Mouse (Mus musculus) embryonic facial prominence, embryonic 14.5 days (tissue): Measurements from ENCODE around the gene Fam185a. TPM values are rescaled to one million over a fixed set of nuclear protein-coding genes. Genes with fewer than 3 reads are reported as not detected.

ENCODE experiments used
- ATAC-seq: fragments of 200-750 bp; cut with Nextera tagmentation; 2 replicates; pipeline ENCODE4 v1.8.0; 2017; ENCODE audit warnings: low read depth, moderate number of reproducible peaks, moderate TSS enrichment
- DNase-seq: peaks from one replicate; pipeline ENCODE4 v3.0.0-alpha.2; 2015; ENCODE audit warnings: low spot score
- H3K27ac ChIP-seq: fragments of 300-500 bp; sonication (generic); replicated peaks from 2 replicates; pipeline ENCODE4 v1.5.1; 2014; ENCODE audit warnings: low read depth, mild to moderate bottlenecking, low read length, moderate library complexity
- H3K27me3 ChIP-seq: fragments of 300-500 bp; sonication (generic); replicated peaks from 2 replicates; pipeline ENCODE4 v1.6.1; 2014; ENCODE audit warnings: low read length; ENCODE audit not compliant: control insufficient read depth, insufficient read depth
- H3K36me3 ChIP-seq: fragments of 300-500 bp; sonication (generic); 2 replicates; pipeline ENCODE4 v1.6.1; 2014; ENCODE audit warnings: low read length, mixed read lengths; ENCODE audit not compliant: control insufficient read depth, insufficient read depth
- H3K4me1 ChIP-seq: fragments of 300-500 bp; sonication (generic); 2 replicates; pipeline ENCODE4 v1.6.1; 2014; ENCODE audit warnings: antibody characterized with exemption, low read length; ENCODE audit not compliant: control insufficient read depth, insufficient read depth
- H3K4me2 ChIP-seq: fragments of 300-500 bp; sonication (generic); 2 replicates; pipeline ENCODE4 v1.6.1; 2014; ENCODE audit warnings: low read depth, mild to moderate bottlenecking, low read length, moderate library complexity, mixed read lengths
- H3K4me3 ChIP-seq: fragments of 300-500 bp; sonication (generic); 2 replicates; pipeline ENCODE4 v1.5.1; 2014; ENCODE audit warnings: low read depth, mild to moderate bottlenecking, low read length
- H3K9ac ChIP-seq: fragments of 300-500 bp; sonication (generic); 2 replicates; pipeline ENCODE4 v1.6.1; 2014; ENCODE audit warnings: low read depth, mild to moderate bottlenecking, low read length, moderate library complexity, mixed read lengths
- H3K9me3 ChIP-seq: fragments of 300-500 bp; sonication (generic); 2 replicates; pipeline ENCODE4 v1.6.1; 2016; ENCODE audit warnings: low read length; ENCODE audit not compliant: control insufficient read depth
- WGBS: fragments of 180-500 bp; shearing (Covaris S2); extraction: QIAGEN DNeasy Blood & Tissue Kit; methylation state at CpG from one replicate; pipeline ENCODE4 v1.1.7; 2014; 5-methylcytosine and 5-hydroxymethylcytosine counted together
- polyA plus RNA-seq: library from polyadenylated mRNA; unstranded; fragments of >200 nt; fragmentation: Nextera tagmentation; extraction: Ambion mirVana; gene quantifications from 2 replicates; pipeline ENCODE4 v1.2.1, GENCODE M21; 2014

The Fam185a gene
- polyA plus RNA-seq, 1 experiment from 2014 or later, result 6.6 TPM

GRCm38 (mm10) chr5:21412056-21412455, 12.7 kb upstream of the Fam185a start:
- H3K4me3 ChIP-seq, result no peak overlapping the region
- no peaks in the 10 kb centered on the region for H3K9me3 ChIP-seq
- no peak overlapping the region for H3K9ac ChIP-seq
- 53% methylated on average over 5 of the region's 5 CpGs for WGBS
- no peaks in the 10 kb centered on the region for H3K4me1 ChIP-seq
- no peaks in the 10 kb centered on the region for H3K36me3 ChIP-seq
- H3K4me2 ChIP-seq, result no peak overlapping the region
- no peaks in the 10 kb centered on the region for H3K27me3 ChIP-seq
- no peak overlapping the region for H3K27ac ChIP-seq
- DNase-seq (no peak), ATAC-seq (no peak)

- Histone ChIP-seq H3K36me3 (no peaks in the 10 kb centered on the region), H3K27me3 (no peaks in the 10 kb centered on the region), H3K4me2 (no peak overlapping the region), H3K4me3 (no peak overlapping the region), H3K9me3 (no peaks in the 10 kb centered on the region), H3K27ac (no peak overlapping the region), H3K9ac (no peak overlapping the region), H3K4me1 (no peaks in the 10 kb centered on the region)
- 89% methylated on average over 3 of the region's 3 CpGs for WGBS
- ATAC-seq, result no peak
- DNase-seq, result no peak
These were observed 11.4 kb upstream of the Fam185a start for GRCm38 (mm10) chr5:21413322-21413721.

GRCm38 (mm10) chr5:21414116-21414820, 10.5 kb upstream of the Fam185a start:
- no peak overlapping the region for H3K4me3 ChIP-seq
- no peaks in the 10 kb centered on the region for H3K36me3 ChIP-seq
- no peaks in the 10 kb centered on the region for H3K27me3 ChIP-seq
- DNase-seq (no peak), ATAC-seq (no peak)
- no peak overlapping the region for H3K4me2 ChIP-seq
- H3K9ac ChIP-seq, result no peak overlapping the region
- no peak overlapping the region for H3K27ac ChIP-seq
- 53% methylated on average over 1 of the region's 1 CpGs for WGBS
- no peaks in the 10 kb centered on the region for H3K4me1 ChIP-seq
- no peaks in the 10 kb centered on the region for H3K9me3 ChIP-seq

GRCm38 (mm10) chr5:21418613-21419012, 6.1 kb upstream of the Fam185a start:
- WGBS, result 58% methylated on average over 4 of the region's 4 CpGs
- DNase-seq, result no peak
- H3K4me3 ChIP-seq, result no peak overlapping the region
- no peak overlapping the region for H3K9ac ChIP-seq
- H3K36me3 ChIP-seq, result no peaks in the 10 kb centered on the region
- no peaks in the 10 kb centered on the region for H3K9me3 ChIP-seq
- H3K27ac ChIP-seq, result no peak overlapping the region; the same call in 1 of the 2 replicates
- ATAC-seq, result no peak
- no peaks in the 10 kb centered on the region for H3K27me3 ChIP-seq
- H3K4me1 ChIP-seq, result no peaks in the 10 kb centered on the region
- no peak overlapping the region for H3K4me2 ChIP-seq

GRCm38 (mm10) chr5:21420609-21421008, 4.1 kb upstream of the Fam185a start:
- Histone ChIP-seq H3K27me3 (no peaks in the 10 kb centered on the region), H3K9me3 (no peaks in the 10 kb centered on the region), H3K4me3 (no peak overlapping the region), H3K4me1 (no peaks in the 10 kb centered on the region), H3K4me2 (no peak overlapping the region), H3K27ac (no peak overlapping the region), H3K36me3 (no peaks in the 10 kb centered on the region), H3K9ac (no peak overlapping the region)
- 27% methylated on average over 1 of the region's 1 CpGs for WGBS
- ATAC-seq (no peak), DNase-seq (peak; percentile 20)

GRCm38 (mm10) chr5:21426666-21427065, 1.9 kb downstream of the Fam185a start:
- Histone ChIP-seq H3K27ac (no peak overlapping the region), H3K27me3 (no peaks in the 10 kb centered on the region), H3K4me2 (peak overlapping the region; percentile 95), H3K4me1 (0 out of 2 replicates have a peak, but pooled peaks cover 4% of the 10 kb centered on the region), H3K9ac (no peak overlapping the region), H3K4me3 (no peak overlapping the region), H3K9me3 (no peaks in the 10 kb centered on the region), H3K36me3 (no peaks in the 10 kb centered on the region)
- DNase-seq (no peak), ATAC-seq (no peak)
- WGBS, result 91% methylated on average over 6 of the region's 6 CpGs

- no peak overlapping the region for H3K4me2 ChIP-seq
- 55% methylated on average over 11 of the region's 11 CpGs for WGBS
- H3K4me3 ChIP-seq, result no peak overlapping the region
- H3K27ac ChIP-seq, result no peak overlapping the region
- DNase-seq, result peak; percentile 88
- no peaks in the 10 kb centered on the region for H3K27me3 ChIP-seq
- H3K4me1 ChIP-seq, result peaks cover 3% of the 10 kb centered on the region; the same call in 1 of the 2 replicates
- peak; percentile 78 for ATAC-seq
- H3K9ac ChIP-seq, result no peak overlapping the region
- no peaks in the 10 kb centered on the region for H3K36me3 ChIP-seq
- no peaks in the 10 kb centered on the region for H3K9me3 ChIP-seq
These were observed 9.6 kb downstream of the Fam185a start for GRCm38 (mm10) chr5:21434148-21434929.

- Histone ChIP-seq H3K4me1 (peaks cover 6% of the 10 kb centered on the region; the same call in 1 of the 2 replicates), H3K4me3 (no peak overlapping the region), H3K4me2 (no peak overlapping the region), H3K27ac (no peak overlapping the region), H3K27me3 (no peaks in the 10 kb centered on the region), H3K9ac (no peak overlapping the region), H3K36me3 (no peaks in the 10 kb centered on the region), H3K9me3 (no peaks in the 10 kb centered on the region)
- no peak for DNase-seq
- no peak for ATAC-seq
- 61% methylated on average over 8 of the region's 8 CpGs for WGBS
These were observed 11.8 kb downstream of the Fam185a start for GRCm38 (mm10) chr5:21436471-21436975.
